Mouse (Mus musculus) brain, embryonic 14.5 days (tissue): ENCODE data around the gene Mettl17. TPM values are rescaled to one million over a fixed set of nuclear protein-coding genes. Genes with fewer than 3 reads are reported as not detected.

ENCODE experiments used
- DNase-seq: peaks from one replicate; pipeline ENCODE4 v3.0.0-alpha.2; 2011; ENCODE audit warnings: low read depth
- CTCF ChIP-seq: fragments of 200-500 bp; IDR thresholded peaks from 2 replicates; pipeline ENCODE4 v1.5.1; 2012; ENCODE audit warnings: inconsistent platforms, mild to moderate bottlenecking, moderate library complexity, borderline replicate concordance; ENCODE audit not compliant: insufficient read depth, insufficient read length; ENCODE audit errors: extremely low read depth
- POLR2A ChIP-seq: fragments of 200-500 bp; IDR thresholded peaks from 2 replicates; pipeline ENCODE4 v1.6.1; 2012; ENCODE audit warnings: mild to moderate bottlenecking, inconsistent platforms, borderline replicate concordance; ENCODE audit not compliant: poor library complexity, insufficient read depth, insufficient read length, severe bottlenecking; ENCODE audit errors: extremely low read depth
- polyA plus RNA-seq: library from polyadenylated mRNA; depleted of rRNA; stranded (reverse); fragments of >200 nt; gene quantifications from 2 replicates; pipeline ENCODE4 v1.2.3, GENCODE M21; 2012

Mettl17 gene
- polyA plus RNA-seq, 1 experiment, result 64.9 TPM

GRCm38 (mm10) chr14:51884031-51884544 is 554 bp upstream of the Mettl17 start:
- TF ChIP-seq POLR2A (no peak), CTCF (no peak)
- peak; percentile 70 for DNase-seq

- no peak for DNase-seq
- TF ChIP-seq CTCF, result no peak
These were observed 1.4 kb downstream of the Mettl17 start for GRCm38 (mm10) chr14:51886051-51886450.

DNA sequence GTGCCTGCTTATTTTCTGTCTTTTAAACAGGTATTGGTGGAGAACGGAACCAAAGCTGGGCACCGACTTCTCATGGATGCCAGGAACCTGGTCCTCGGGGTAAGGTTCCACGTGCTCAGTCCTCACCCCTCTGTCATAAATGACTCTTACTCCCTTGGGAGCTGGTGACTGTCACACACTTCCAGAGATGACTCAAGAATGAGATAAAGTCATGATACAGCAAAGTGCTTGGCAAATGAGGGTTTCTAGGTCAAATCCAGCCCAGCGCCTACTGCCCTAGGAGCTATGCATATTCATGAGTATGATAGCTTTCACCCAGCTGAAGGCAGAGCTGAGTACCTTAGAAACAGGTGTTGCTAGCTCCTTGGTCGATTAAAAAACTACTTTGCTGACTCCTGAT is 5.2 kb downstream of the Mettl17 start:
- no peak for DNase-seq
- TF ChIP-seq POLR2A, result no peak
- TF ChIP-seq CTCF, result no peak

DNA sequence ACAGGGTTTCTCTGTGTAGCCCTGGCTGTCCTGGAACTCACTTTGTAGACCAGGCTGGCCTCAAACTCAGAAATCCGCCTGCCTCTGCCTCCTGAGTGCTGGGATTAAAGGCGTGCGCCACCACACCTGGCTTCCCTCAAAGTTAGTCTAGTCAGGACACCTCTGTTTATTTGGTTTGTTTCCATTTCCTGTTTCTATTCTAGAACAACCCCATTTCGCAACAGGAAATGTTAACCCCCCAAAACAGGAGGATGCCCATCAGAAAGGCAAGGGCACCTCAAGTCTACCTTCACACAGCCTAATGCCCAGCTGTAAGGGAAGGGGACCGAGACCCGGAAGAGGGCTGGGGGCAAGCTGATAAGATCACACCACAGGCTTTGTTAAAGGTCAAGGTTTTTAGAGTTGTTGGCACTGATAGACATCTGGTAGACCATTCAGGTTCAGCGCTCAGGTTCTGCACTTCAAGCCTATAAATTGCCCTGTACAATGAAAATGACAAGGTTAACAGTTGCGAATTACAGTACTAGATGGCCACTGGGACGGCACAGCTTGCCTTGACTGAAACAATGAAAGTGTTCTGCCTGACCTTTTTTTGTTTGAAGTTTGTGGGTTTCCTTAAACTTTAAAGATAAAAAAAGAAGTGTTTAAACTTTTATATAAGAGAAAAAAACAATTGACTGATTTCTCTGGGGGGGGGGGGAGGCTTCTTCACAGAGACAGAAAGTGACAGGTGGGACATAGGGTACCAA is 7.7 kb downstream of the Mettl17 start, which contains the start of gene Slc39a2:
Slc39a2 (plus strand) TSS at position 699 of the 749 bp plus-strand sequence.
- DNase-seq, result no peak
- TF ChIP-seq CTCF (no peak), POLR2A (no peak)

DNA sequence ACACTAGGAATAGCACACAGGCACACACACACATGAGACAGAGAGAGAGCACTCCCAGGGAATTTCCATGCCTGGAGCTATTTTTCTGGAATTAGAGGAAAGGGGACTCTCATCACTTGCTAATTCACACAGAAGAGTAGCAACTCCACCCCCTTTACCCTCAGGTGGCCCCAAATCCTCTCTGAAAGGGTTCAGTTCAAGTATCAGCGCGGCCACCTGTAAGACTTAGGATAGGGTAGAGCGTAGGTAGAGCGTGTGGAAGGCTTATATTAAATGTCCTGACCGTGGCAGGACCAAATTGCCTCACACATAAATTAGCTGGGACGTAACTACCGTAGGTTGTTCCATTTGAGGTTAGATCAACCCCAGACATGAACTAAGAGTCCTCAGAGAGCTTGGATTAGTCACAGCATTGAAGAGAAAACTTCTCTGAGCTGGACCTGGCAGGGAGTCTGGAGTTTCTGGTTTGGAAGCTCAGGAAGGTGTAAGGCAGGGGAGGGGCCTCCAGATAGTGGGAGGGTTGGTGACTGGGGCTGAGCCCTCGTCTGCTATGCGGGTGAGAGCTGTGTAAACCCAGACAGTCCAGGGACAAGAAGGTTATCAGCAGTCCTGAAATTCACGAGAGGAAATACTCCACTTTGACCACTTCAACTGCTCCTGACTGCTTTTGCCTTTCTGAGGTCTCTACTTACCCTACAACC is 8.6 kb downstream of the Mettl17 start:
- TF ChIP-seq POLR2A, result no peak
- no peak for TF ChIP-seq CTCF
- DNase-seq, result no peak

- no peak for TF ChIP-seq CTCF
- no peak for TF ChIP-seq POLR2A
These were observed 9.2 kb downstream of the Mettl17 start for GRCm38 (mm10) chr14:51893809-51894208.

DNA sequence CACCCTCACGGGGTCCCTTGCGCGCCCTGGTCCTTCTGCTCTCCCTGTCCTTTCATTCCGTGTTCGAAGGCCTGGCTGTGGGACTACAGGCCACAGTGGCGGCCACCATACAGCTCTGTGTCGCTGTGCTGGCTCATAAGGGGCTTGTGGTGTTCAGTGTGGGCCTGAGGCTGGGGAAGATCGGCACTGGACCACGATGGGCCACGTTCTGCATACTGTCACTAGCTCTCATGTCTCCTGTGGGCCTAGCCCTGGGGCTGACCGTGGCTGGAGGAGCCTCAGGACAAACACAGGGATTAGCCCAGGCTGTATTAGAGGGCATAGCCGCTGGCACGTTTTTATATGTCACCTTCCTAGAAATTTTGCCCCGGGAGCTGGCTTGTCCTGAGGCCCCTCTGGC is 10.4 kb downstream of the Mettl17 start:
- DNase-seq, result no peak
- TF ChIP-seq POLR2A (no peak), CTCF (no peak)

More at GRCm38 (mm10) chr14:51893809-51894208, 9.2 kb downstream of the Mettl17 start:
- no peak for DNase-seq

DNA sequence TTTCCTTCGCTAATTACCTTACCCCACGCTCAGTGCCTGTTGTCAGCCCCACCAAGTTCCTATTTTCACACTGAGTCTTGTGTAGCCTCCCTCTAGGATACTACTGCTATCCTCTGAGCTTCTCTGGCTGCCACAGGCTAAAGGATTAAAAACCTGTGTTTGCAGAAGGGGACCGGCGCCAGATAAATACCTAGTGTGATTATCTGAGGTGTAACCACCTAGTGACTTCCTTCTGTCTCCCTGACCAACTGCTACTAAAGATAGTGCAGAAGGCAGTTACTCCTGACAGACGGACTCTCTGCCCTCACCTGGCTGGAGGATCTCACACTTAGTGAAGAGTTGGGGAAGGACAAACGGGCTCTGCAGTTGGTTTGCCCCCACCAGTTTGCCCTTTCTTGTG is 11.4 kb downstream of the Mettl17 start:
- no peak for DNase-seq
- TF ChIP-seq CTCF (no peak), POLR2A (no peak)

DNA sequence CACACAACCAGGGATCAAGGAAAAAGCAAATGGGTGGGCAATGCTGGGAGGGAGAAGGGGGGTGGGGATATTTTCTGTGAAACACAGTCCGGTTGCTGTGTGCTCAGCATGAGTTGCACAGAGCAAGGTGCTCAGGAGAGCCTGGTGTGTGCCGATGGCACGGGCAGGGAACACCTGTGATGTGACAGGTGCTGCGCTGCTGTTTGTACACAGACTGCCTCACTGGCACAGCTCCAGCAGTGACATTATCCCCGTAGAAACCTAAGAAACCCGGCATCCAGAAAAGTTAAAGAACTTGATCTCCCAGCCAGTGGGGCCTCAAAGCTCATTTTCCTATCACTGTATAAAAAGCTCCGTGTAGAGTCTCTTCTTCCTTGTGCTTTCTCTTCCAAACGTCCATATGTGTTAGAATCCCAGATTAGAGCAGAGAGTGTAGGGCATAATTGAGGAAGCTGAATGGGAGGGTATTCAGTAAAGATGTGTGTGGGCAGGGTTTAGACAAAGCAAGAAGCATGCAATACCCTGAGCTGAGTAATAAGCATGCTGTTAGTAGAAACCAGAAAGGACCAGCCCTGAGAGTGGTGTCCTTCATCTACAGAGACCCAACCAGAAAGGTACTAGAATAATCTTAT is 12.0 kb downstream of the Mettl17 start:
- no peak for DNase-seq
- TF ChIP-seq CTCF (no peak), POLR2A (no peak)

DNA sequence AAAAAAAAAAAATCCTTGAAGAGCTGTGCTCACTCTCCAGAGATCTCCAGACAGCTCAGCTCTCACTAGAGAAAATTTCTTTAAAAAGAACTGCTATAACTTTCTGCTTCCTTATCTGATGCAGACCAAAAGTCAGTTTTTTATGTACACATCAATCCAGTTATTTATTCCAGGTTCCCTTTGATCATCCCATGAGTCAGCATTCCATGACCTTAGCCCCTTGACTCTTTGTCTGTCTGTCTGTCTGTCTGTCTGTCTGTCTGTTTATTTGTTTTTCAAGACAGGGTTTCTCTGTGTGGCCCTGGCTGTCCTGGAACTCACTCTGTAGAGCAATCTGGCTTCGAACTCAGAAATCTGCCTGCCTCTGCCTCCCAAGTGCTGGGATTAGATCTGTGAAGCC is 14.7 kb downstream of the Mettl17 start:
- no peak for TF ChIP-seq POLR2A
- TF ChIP-seq CTCF, result no peak
- DNase-seq, result no peak

DNA sequence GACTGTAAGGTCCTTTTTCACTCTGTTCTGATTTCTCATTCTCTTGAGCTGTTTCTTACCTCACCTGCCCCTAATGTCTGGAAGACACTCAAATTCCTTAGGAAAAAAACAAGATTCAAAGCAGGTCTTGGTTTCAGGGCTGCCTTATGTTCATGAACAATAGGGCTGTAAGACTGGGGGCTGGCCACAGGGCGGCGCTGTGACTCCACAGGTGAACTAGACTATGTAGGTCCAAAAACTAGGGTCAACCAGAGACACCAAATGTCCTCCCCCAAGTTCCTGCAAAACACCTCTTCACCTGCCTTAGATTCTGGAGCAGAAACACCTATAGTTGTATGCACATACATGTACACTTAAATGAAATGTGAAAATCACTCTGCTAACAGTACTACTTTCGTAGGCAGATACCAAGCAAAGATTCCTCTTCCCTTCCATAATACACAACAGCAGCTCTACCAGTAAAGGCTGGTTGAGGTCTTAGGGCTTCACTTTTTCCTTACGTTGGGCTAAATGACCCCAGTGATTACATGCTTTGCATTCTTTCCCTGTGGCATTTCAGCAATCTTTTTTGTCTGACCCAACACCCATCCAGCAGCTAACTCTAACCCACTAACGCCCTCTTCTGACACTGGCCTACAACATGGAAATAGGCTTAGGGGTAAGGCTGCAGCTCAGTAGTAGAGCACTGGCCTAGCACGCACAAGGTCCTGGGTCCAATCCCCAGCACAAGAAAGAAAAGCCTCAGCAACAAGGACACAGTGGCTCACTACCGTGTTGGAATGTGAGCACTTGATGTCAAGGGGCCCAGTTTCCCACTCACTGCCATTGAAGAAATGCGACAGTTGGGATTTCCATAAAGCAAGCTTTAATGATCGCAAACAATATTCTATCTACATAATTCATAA is 18.4 kb downstream of the Mettl17 start:
- TF ChIP-seq CTCF, result peak; percentile 91
- TF ChIP-seq POLR2A, result no peak
- peak; percentile 86 for DNase-seq

- TF ChIP-seq CTCF (no peak), POLR2A (no peak)
These were observed 19.1 kb downstream of the Mettl17 start for GRCm38 (mm10) chr14:51903782-51904181.

More at GRCm38 (mm10) chr14:51903782-51904181, 19.1 kb downstream of the Mettl17 start:
- no peak for DNase-seq
